Mouse (Mus musculus) midbrain, embryonic 16.5 days (tissue): ENCODE data around the gene Dimt1. TPM values are rescaled to one million over a fixed set of nuclear protein-coding genes. Genes with fewer than 3 reads are reported as not detected.

Experiments
- ATAC-seq: fragments of 200-750 bp; cut with Nextera tagmentation; 2 replicates; pipeline ENCODE4 v1.8.0; 2017; ENCODE audit warnings: moderate TSS enrichment
- H3K27ac ChIP-seq: fragments of 300-500 bp; sonication (generic); 2 replicates; pipeline ENCODE4 v1.5.1; 2014; ENCODE audit warnings: mild to moderate bottlenecking, low read length, mixed read lengths
- H3K27me3 ChIP-seq: fragments of 300-500 bp; sonication (generic); 2 replicates; pipeline ENCODE4 v1.6.1; 2014; ENCODE audit warnings: low read depth, low read length, mixed read lengths; ENCODE audit not compliant: control insufficient read depth, insufficient read depth
- H3K36me3 ChIP-seq: fragments of 300-500 bp; sonication (generic); 2 replicates; pipeline ENCODE4 v1.6.1; 2014; ENCODE audit warnings: mild to moderate bottlenecking, low read length, moderate library complexity, mixed read lengths; ENCODE audit not compliant: control insufficient read depth, insufficient read depth
- H3K4me1 ChIP-seq: fragments of 300-500 bp; sonication (generic); 2 replicates; pipeline ENCODE4 v1.6.1; 2014; ENCODE audit warnings: mild to moderate bottlenecking, low read length, mixed read lengths; ENCODE audit not compliant: control insufficient read depth, insufficient read depth
- H3K4me2 ChIP-seq: fragments of 300-500 bp; sonication (generic); 2 replicates; pipeline ENCODE4 v1.6.1; 2014; ENCODE audit warnings: mild to moderate bottlenecking, low read length, mixed read lengths
- H3K4me3 ChIP-seq: fragments of 300-500 bp; sonication (generic); 2 replicates; pipeline ENCODE4 v1.5.1; 2014; ENCODE audit warnings: low read depth, mild to moderate bottlenecking, low read length, moderate library complexity, mixed read lengths
- H3K9ac ChIP-seq: fragments of 300-500 bp; sonication (generic); 2 replicates; pipeline ENCODE4 v1.6.1; 2014; ENCODE audit warnings: low read depth, low read length, mixed read lengths
- H3K9me3 ChIP-seq: fragments of 300-500 bp; sonication (generic); replicated peaks from 2 replicates; pipeline ENCODE4 v1.6.1; 2014; ENCODE audit warnings: mild to moderate bottlenecking, low read length, mixed read lengths; ENCODE audit not compliant: control insufficient read depth, poor library complexity, severe bottlenecking
- WGBS: fragments of 180-500 bp; shearing (Covaris S2); extraction: QIAGEN DNeasy Blood & Tissue Kit; methylation state at CpG from one replicate; pipeline ENCODE4 v1.1.7; 2014; 5-methylcytosine and 5-hydroxymethylcytosine counted together
- polyA plus RNA-seq: library from polyadenylated mRNA; unstranded; fragments of >200 nt; fragmentation: Nextera tagmentation; extraction: Ambion mirVana; gene quantifications from 2 replicates; pipeline ENCODE4 v1.2.1, GENCODE M21; 2015

Dimt1 gene
- polyA plus RNA-seq, 1 experiment from 2014 or later: 44.6 TPM

DNA sequence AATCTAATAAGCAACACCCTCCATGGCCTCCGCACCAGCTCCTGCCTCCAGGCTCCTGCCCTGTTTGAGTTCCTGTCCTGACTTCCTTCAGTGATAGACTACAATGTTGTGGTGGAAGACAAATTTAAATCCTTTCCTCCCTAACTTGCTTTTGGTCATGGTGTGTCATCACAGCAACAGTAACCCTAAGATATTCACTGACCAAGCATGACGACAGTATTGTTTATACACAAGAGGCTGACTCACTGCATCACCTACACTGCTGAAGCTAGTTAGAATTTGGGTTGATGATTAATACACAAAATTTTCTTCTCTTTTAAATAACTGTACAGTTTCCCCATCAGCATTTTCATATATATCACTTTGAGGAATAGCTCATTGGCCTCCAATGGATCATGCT is 56.3 kb downstream of the Dimt1 start:
- Histone ChIP-seq H3K4me2 (no peak overlapping the region), H3K9me3 (no peaks in the 10 kb centered on the region), H3K27me3 (no peaks in the 10 kb centered on the region), H3K27ac (no peak overlapping the region), H3K4me1 (peaks cover 2% of the 10 kb centered on the region; the same call in 1 of the 2 replicates), H3K36me3 (no peaks in the 10 kb centered on the region), H3K9ac (no peak overlapping the region), H3K4me3 (no peak overlapping the region)
- WGBS: 92% methylated on average over 2 of the region's 2 CpGs
- no peak for ATAC-seq

- H3K4me2 ChIP-seq: no peak overlapping the region
- no peak overlapping the region for H3K4me3 ChIP-seq
- H3K36me3 ChIP-seq: no peaks in the 10 kb centered on the region
- H3K4me1 ChIP-seq: peaks cover 7% of the 10 kb centered on the region
- WGBS: 89% methylated on average over 4 of the region's 4 CpGs
- H3K9ac ChIP-seq: no peak overlapping the region
- no peak overlapping the region for H3K27ac ChIP-seq
- ATAC-seq: no peak
- no peaks in the 10 kb centered on the region for H3K27me3 ChIP-seq
- H3K9me3 ChIP-seq: no peaks in the 10 kb centered on the region
Observed at GRCm38 (mm10) chr13:107008174-107008573, 61.2 kb downstream of the Dimt1 start.

Other genes with a start within 250 kb of the Dimt1 start
- gene Ipo11, start 10.2 kb upstream of the Dimt1 start, polyA plus RNA-seq: 40.3 and 41.1 TPM in 2 replicates
- 42.8 and 53.3 TPM in 2 replicates for gene Kif2a, start 75.0 kb downstream of the Dimt1 start, polyA plus RNA-seq